Mouse (Mus musculus) heart, postnatal 0 days (tissue): ENCODE data around the gene Syngr2.

Source experiments
- CTCF ChIP-seq: IDR thresholded peaks from 2 replicates; pipeline ENCODE4 v1.5.1; 2016; ENCODE audit warnings: antibody characterized with exemption, control low read depth, low read depth
- EP300 ChIP-seq: IDR thresholded peaks from 2 replicates; pipeline ENCODE4 v1.6.1; 2016; ENCODE audit warnings: antibody characterized with exemption, low read depth

- TF ChIP-seq CTCF (no peak), EP300 (no peak; the same call in 1 of the 2 replicates)
Observed at GRCm38 (mm10) chr11:117781199-117781821, 28.2 kb upstream of the Syngr2 start.
